Mouse (Mus musculus) common myeloid progenitor, adult 5-6 weeks (primary cell): ENCODE data around the gene Gba. TPM values are rescaled to one million over a fixed set of nuclear protein-coding genes. Genes with fewer than 3 reads are reported as not detected.
A peak's percentile ranks its signal among the peaks of the same experiment; 100 is the strongest.
"Not testable (repeated sequence)": the region's sequence is repeated elsewhere in the genome, so short reads cannot be mapped to it uniquely, and the experiment has no call there.

Experiments used
- ATAC-seq: replicated peaks from 2 replicates; pipeline ENCODE4 v1.8.0; 2016; ENCODE audit warnings: low read depth, mild to moderate bottlenecking, moderate TSS enrichment, inconsistent platforms; ENCODE audit not compliant: poor library complexity, severe bottlenecking
- total RNA-seq: library from RNA; stranded (forward); fragments of 200-1000, 187-1606 nt; gene quantifications from 2 replicates; pipeline ENCODE4 v1.2.3, GENCODE M21; 2017

The Gba gene
- total RNA-seq, 1 experiment from 2014 or later, result 41.5 TPM

- ATAC-seq, result no peak
Measured at GRCm38 (mm10) chr3:89210731-89211130, 8.0 kb downstream of the Gba start.

- ATAC-seq, result peak; percentile 84
Measured at GRCm38 (mm10) chr3:89213803-89214530, 11.2 kb downstream of the Gba start.

DNA sequence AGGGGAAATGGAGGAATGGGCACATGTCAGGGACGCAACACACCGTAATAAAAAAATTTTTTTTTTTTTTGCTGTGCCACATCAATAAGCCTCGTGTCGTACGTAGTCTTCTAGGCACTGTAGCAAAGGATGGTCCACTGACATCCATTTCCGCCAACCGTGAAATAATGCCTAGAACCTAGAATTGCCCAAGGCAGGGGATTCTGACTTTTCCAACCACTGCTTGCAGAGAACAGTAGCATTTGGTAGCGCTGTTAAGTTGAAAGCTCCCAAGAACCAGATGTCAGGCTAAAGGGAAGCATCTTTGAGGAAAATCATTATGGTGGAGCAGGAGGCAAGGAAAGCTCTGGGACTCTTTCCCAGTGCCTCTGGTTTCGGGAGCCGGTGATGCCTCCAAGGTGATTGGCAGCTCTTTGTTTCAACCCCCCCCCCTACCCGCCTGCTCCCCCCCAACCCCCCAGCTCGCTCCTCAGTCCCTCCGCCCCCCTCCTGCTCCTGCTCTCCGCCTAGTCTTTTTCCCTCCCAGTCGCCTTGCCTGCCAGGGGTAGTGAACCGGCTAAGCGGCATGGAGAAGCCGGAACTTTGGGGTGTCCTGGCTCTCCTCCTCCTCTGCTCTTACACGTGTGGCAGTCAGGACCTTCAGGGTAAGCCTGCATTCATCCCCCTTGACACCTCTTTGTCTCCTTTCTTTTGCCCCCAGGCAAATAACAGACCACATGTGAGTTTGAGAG lies 12.1 kb downstream of the Gba start, which contains the start of gene Thbs3:
Gene Thbs3 (plus strand): TSS at position 500 of the 731 bp plus-strand sequence.
- no peak for ATAC-seq

DNA sequence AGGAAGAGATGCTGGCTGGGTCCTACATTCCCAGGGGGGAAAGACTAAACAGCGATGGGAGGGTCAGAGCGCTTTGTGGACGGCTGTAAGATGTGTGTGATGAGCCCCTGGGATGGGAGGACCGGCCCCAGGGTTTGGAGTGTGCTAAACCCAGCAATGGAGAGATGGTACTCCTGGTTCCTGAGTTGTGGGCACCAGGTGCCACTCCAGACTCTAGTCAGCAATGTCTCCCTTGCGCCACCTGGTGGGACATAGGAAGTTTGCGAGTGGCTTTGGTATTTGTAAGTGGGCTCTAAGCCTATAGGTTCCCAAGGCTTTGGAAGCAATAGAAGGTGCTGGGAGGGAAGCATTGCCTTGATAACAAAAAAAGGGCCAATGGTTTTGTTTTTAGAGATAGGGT lies 13.1 kb downstream of the Gba start:
- ATAC-seq, result peak; percentile 66

GRCm38 (mm10) chr3:89216407-89216806 lies 13.7 kb downstream of the Gba start:
- not testable (repeated sequence) for ATAC-seq

DNA sequence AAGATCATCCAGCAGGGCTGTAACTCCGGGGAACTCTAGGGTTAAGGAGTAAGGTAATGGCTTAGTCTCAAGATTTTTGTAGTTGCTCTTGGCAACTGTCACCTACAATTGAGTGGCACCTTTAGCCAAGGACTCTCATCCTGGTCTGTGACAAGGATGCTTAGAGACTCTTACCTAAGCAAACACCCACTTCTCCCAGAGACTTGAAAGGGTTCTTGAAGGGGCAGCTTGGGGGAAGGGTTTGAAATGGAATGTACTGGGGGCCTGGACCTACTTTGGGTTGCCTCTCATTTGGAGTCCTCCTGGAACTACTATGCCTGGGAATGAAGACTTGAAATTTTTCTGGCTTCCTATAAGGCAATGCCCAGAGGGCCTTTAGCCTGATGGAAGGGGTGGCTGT lies 15.5 kb downstream of the Gba start:
- ATAC-seq, result no peak

GRCm38 (mm10) chr3:89219546-89219945 lies 16.8 kb downstream of the Gba start:
- ATAC-seq, result no peak; the same call in 1 of the 2 replicates

DNA sequence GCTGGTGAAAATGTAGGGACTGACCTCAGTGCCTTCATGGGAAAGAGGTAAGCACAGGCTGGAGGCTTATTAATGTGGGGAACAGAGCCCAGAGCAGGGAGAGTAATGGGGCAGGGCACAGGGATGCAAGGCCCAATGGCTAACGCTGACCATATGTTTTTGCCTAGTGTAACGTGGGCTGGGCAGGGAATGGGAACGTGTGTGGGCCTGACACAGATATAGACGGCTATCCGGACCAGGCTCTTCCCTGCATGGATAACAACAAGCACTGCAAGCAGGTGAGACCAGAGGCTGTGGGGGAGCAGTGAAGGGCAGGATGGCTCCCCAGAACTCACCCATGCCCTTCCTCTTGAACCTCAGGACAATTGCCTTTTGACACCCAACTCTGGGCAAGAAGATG lies 18.4 kb downstream of the Gba start:
- no peak for ATAC-seq

DNA sequence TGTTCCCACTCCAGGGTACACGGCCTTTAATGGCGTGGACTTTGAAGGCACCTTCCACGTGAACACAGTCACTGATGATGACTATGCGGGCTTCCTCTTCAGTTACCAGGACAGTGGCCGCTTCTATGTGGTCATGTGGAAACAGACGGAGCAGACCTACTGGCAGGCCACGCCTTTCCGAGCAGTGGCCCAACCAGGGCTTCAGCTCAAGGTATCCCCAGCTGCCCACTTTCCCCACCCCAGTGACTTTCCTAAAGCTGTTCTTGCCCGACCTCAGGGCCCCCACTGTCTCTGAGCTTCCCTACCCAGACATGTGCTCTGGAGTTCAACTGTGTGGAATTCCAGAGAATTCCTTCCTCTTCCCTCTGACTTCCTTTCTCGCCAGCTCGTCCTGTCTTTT lies 22.1 kb downstream of the Gba start:
- ATAC-seq, result no peak

GRCm38 (mm10) chr3:89225321-89225815 lies 22.6 kb downstream of the Gba start:
- no peak for ATAC-seq

GRCm38 (mm10) chr3:89225918-89226317 lies 23.2 kb downstream of the Gba start:
- ATAC-seq, result no peak

DNA sequence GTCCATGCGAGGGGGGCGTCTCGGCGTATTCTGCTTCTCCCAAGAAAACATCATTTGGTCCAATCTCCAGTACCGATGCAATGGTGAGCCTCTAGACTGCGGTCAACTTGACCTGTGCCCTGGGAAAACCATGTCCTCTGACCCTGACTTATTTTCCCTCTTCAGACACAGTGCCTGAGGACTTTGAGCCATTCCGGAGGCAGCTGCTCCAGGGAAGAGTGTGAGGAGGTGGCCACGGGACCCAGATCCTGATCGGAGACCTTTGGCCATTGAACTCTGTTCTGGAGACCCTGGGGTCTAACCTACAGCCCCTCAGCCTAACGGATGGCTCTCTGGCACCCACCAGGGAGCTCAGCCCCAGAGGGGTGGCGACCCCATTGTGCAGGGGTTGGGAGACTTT lies 23.6 kb downstream of the Gba start:
- ATAC-seq, result no peak

DNA sequence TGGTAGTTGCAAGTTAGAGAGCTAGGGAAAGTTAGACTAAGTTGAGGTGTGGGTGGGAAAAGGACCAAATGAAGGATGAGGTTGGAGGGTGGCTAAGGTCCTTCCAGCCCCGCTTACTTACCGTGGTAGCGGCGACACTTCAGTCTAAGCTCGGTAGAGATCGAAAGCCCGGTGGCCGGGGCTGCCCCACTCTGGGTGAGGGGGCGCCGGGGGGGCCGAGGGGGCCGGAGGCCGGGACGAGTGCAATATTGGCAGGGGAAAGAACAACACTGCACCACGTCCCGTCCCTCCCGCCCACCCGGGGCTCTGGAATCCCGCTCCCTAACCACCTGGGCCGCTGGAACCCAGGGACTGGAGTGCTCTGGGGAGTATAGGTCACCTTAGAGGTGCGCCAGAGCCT lies 24.2 kb downstream of the Gba start, which contains the start of gene Mtx1:
Gene Mtx1 (minus strand): TSS at position 189 of the 400 bp plus-strand sequence.
- no peak for ATAC-seq

GRCm38 (mm10) chr3:89227307-89228179 lies 24.8 kb downstream of the Gba start:
- peak; percentile 65 for ATAC-seq

GRCm38 (mm10) chr3:89228180-89228549 lies 25.4 kb downstream of the Gba start:
- peak; percentile 82 for ATAC-seq

- no peak for ATAC-seq
Measured at GRCm38 (mm10) chr3:89228836-89229235, 26.1 kb downstream of the Gba start, which contains the start of gene Muc1. Muc1 (plus strand) TSS chr3:89229057.

GRCm38 (mm10) chr3:89229276-89229675 lies 26.5 kb downstream of the Gba start:
- no peak for ATAC-seq

DNA sequence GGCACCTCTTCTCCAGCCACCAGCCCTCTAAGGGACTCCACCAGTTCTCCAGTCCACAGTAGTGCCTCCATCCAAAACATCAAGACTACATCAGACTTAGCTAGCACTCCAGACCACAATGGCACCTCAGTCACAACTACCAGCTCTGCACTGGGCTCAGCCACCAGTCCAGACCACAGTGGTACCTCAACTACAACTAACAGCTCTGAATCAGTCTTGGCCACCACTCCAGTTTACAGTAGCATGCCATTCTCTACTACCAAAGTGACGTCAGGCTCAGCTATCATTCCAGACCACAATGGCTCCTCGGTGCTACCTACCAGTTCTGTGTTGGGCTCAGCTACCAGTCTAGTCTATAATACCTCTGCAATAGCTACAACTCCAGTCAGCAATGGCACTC lies 27.8 kb downstream of the Gba start:
- ATAC-seq, result no peak

- no peak for ATAC-seq
Measured at GRCm38 (mm10) chr3:89231345-89231744, 28.6 kb downstream of the Gba start.

DNA sequence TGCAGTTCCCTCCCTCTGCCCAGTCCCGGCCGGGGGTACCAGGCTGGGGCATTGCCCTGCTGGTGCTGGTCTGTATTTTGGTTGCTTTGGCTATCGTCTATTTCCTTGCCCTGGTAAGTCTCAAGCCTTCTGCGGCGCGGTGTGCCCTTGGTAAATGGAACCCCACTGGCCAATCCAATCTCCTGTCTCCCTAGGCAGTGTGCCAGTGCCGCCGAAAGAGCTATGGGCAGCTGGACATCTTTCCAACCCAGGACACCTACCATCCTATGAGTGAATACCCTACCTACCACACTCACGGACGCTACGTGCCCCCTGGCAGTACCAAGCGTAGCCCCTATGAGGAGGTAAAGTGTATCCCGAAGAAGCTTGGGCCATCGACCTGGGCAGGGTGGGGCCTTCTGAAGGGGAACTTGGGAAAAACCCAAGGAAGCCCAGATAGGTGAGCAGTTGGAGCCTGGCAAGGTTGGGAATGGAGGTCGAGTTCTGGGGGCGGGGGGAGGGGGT lies 29.1 kb downstream of the Gba start:
- ATAC-seq, result no peak
